Mouse (Mus musculus): ENCODE measurements at regions not wholly inside any gene's neighbourhood (a gene's known extent, or its start where the extent isn't known, plus 50 kb on each side); places are given as distances from the start of the nearest gene placed in this dataset.

GRCm38 (mm10) chr2:163138688-163139385 lies 51.2 kb upstream of the Gtsf1l start:
- Histone ChIP-seq H3K27me3 (ENCODE audit: insufficient read depth, low read length) (no peaks in the 10 kb centered on the region), H3K27ac (ENCODE audit: low read depth) (no peak overlapping the region), H3K9ac (replicated peaks) (no peak overlapping the region), H3K9me3 (ENCODE audit: low read length) (no peaks in the 10 kb centered on the region), H3K4me1 (ENCODE audit: insufficient read depth) (no peaks in the 10 kb centered on the region), H3K36me3 (replicated peaks; ENCODE audit: insufficient read depth, low read length) (no peaks in the 10 kb centered on the region), H3K4me3 (ENCODE audit: low read depth, low read length) (no peak overlapping the region), H3K4me2 (ENCODE audit: low read depth, low read length) (no peak overlapping the region)
- no peak for DNase-seq
- TF ChIP-seq CTCF (IDR thresholded peaks at IDR 0.05; ENCODE audit: low read depth) (no peak), EP300 (IDR thresholded peaks at IDR 0.05; ENCODE audit: low read depth) (no peak)
- ATAC-seq, result no peak
- WGBS (ENCODE audit: insufficient replicate concordance), result 78% methylated on average over 9 of the region's 9 CpGs

- no peak overlapping the region for H3K4me3 ChIP-seq (ENCODE audit: low read depth, low read length)
- no peak overlapping the region for H3K9ac ChIP-seq (replicated peaks)
- ATAC-seq (no peak), DNase-seq (no peak)
- no peaks in the 10 kb centered on the region for H3K27me3 ChIP-seq (ENCODE audit: insufficient read depth, low read length)
- H3K9me3 ChIP-seq (ENCODE audit: low read length), result no peaks in the 10 kb centered on the region
- TF ChIP-seq CTCF (IDR thresholded peaks at IDR 0.05; ENCODE audit: low read depth) (no peak), EP300 (IDR thresholded peaks at IDR 0.05; ENCODE audit: low read depth) (no peak)
- H3K4me2 ChIP-seq (ENCODE audit: low read depth, low read length), result no peak overlapping the region
- no peaks in the 10 kb centered on the region for H3K4me1 ChIP-seq (ENCODE audit: insufficient read depth)
- H3K36me3 ChIP-seq (replicated peaks; ENCODE audit: insufficient read depth, low read length), result no peaks in the 10 kb centered on the region
- 73% methylated on average over 10 of the region's 10 CpGs for WGBS (ENCODE audit: insufficient replicate concordance)
- no peak overlapping the region for H3K27ac ChIP-seq (ENCODE audit: low read depth)
These were observed 55.2 kb upstream of the Gtsf1l start for GRCm38 (mm10) chr2:163142762-163143388.

GRCm38 (mm10) chr2:163143413-163143812 lies 55.8 kb upstream of the Gtsf1l start:
- 69% methylated on average over 13 of the region's 13 CpGs for WGBS (ENCODE audit: insufficient replicate concordance)
- no peak for ATAC-seq
- Histone ChIP-seq H3K27ac (ENCODE audit: low read depth) (no peak overlapping the region), H3K4me2 (ENCODE audit: low read depth, low read length) (no peak overlapping the region), H3K27me3 (ENCODE audit: insufficient read depth, low read length) (no peaks in the 10 kb centered on the region), H3K4me3 (ENCODE audit: low read depth, low read length) (no peak overlapping the region), H3K9ac (replicated peaks) (no peak overlapping the region), H3K36me3 (replicated peaks; ENCODE audit: insufficient read depth, low read length) (no peaks in the 10 kb centered on the region), H3K9me3 (ENCODE audit: low read length) (no peaks in the 10 kb centered on the region), H3K4me1 (ENCODE audit: insufficient read depth) (no peaks in the 10 kb centered on the region)
- TF ChIP-seq CTCF (IDR thresholded peaks at IDR 0.05; ENCODE audit: low read depth) (no peak), EP300 (IDR thresholded peaks at IDR 0.05; ENCODE audit: low read depth) (no peak)
- no peak for DNase-seq

GRCm38 (mm10) chr2:163146001-163146400 lies 56.9 kb upstream of the Tox2 start:
- H3K4me3 ChIP-seq (ENCODE audit: low read depth, low read length), result no peak overlapping the region
- H3K4me2 ChIP-seq (ENCODE audit: low read depth, low read length), result no peak overlapping the region
- WGBS (ENCODE audit: insufficient replicate concordance), result 77% methylated on average over 8 of the region's 8 CpGs
- no peaks in the 10 kb centered on the region for H3K36me3 ChIP-seq (replicated peaks; ENCODE audit: insufficient read depth, low read length)
- TF ChIP-seq EP300 (IDR thresholded peaks at IDR 0.05; ENCODE audit: low read depth) (no peak), CTCF (IDR thresholded peaks at IDR 0.05; ENCODE audit: low read depth) (no peak)
- H3K27me3 ChIP-seq (ENCODE audit: insufficient read depth, low read length), result no peaks in the 10 kb centered on the region
- no peak overlapping the region for H3K9ac ChIP-seq (replicated peaks)
- H3K4me1 ChIP-seq (ENCODE audit: insufficient read depth), result no peaks in the 10 kb centered on the region
- no peaks in the 10 kb centered on the region for H3K9me3 ChIP-seq (ENCODE audit: low read length)
- no peak overlapping the region for H3K27ac ChIP-seq (ENCODE audit: low read depth)
- DNase-seq (no peak), ATAC-seq (no peak)

- H3K4me1 ChIP-seq (ENCODE audit: insufficient read depth), result no peaks in the 10 kb centered on the region
- DNase-seq (no peak), ATAC-seq (no peak)
- no peak overlapping the region for H3K4me2 ChIP-seq (ENCODE audit: low read depth, low read length)
- no peak overlapping the region for H3K4me3 ChIP-seq (ENCODE audit: low read depth, low read length)
- H3K36me3 ChIP-seq (replicated peaks; ENCODE audit: insufficient read depth, low read length), result no peaks in the 10 kb centered on the region
- H3K9me3 ChIP-seq (ENCODE audit: low read length), result no peaks in the 10 kb centered on the region
- no peaks in the 10 kb centered on the region for H3K27me3 ChIP-seq (ENCODE audit: insufficient read depth, low read length)
- H3K9ac ChIP-seq (replicated peaks), result no peak overlapping the region
- TF ChIP-seq EP300 (IDR thresholded peaks at IDR 0.05; ENCODE audit: low read depth) (no peak), CTCF (IDR thresholded peaks at IDR 0.05; ENCODE audit: low read depth) (peak; percentile 23; the same call in 1 of the 2 replicates)
- H3K27ac ChIP-seq (ENCODE audit: low read depth), result no peak overlapping the region
- WGBS (ENCODE audit: insufficient replicate concordance), result 82% methylated on average over 4 of the region's 4 CpGs
These were observed 56.4 kb upstream of the Tox2 start for GRCm38 (mm10) chr2:163146481-163146880.

- H3K4me2 ChIP-seq (ENCODE audit: low read depth, low read length), result no peak overlapping the region
- no peak overlapping the region for H3K27ac ChIP-seq (ENCODE audit: low read depth)
- DNase-seq (no peak), ATAC-seq (no peak)
- no peak overlapping the region for H3K4me3 ChIP-seq (ENCODE audit: low read depth, low read length)
- H3K9me3 ChIP-seq (ENCODE audit: low read length), result no peaks in the 10 kb centered on the region
- 68% methylated on average over 4 of the region's 4 CpGs for WGBS (ENCODE audit: insufficient replicate concordance)
- H3K9ac ChIP-seq (replicated peaks), result no peak overlapping the region
- TF ChIP-seq CTCF (IDR thresholded peaks at IDR 0.05; ENCODE audit: low read depth), result no peak
- no peaks in the 10 kb centered on the region for H3K4me1 ChIP-seq (ENCODE audit: insufficient read depth)
- no peaks in the 10 kb centered on the region for H3K36me3 ChIP-seq (replicated peaks; ENCODE audit: insufficient read depth, low read length)
- no peaks in the 10 kb centered on the region for H3K27me3 ChIP-seq (ENCODE audit: insufficient read depth, low read length)
These were observed 55.5 kb upstream of the Tox2 start for GRCm38 (mm10) chr2:163147381-163147780.

All from liver, postnatal 0 days (tissue).